28 mouse cellular contexts compared by ENCODE assay signal in the genomic region with DNA sequence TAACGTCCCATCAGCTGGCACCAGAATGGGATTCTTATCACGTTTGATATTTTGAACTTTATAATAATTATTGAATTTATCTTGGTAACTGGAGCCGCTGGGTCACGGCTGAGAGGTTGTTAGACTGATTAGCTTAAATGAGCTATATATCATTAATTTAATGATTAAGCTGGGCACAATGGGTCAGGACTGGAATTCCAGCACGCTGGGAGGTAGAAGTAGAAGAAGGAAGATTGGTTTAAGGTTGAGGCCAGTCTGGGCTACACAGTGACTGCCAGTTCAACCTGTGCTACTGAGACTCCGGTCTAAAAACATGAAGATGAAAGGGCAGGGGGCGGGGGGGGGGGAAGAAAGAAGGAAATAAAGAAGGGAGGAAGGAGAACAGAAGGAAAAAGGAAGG. TPM values are rescaled to one million over a fixed set of nuclear protein-coding genes. Genes with fewer than 3 reads are reported as not detected.
"Had no signal": no experiment of that assay in that cellular context is flagged by ENCODE, and none has a peak within 500 bp of the region (broad histone marks: within the 10 kb centered on the region; RNA-seq: fewer than 3 reads in every experiment).

No protein-coding gene starts in this region.

- ATAC-seq: inflammation-experienced regulatory T-cells, adult 6 months; liver, embryonic 12.5 days; midbrain, embryonic 13.5 days; midbrain, embryonic 16.5 days had no signal

- H3K9ac ChIP-seq: limb, embryonic 13.5 days; liver, embryonic 12.5 days; liver, embryonic 15.5 days; lung, embryonic 15.5 days; midbrain, embryonic 13.5 days; neural tube, embryonic 13.5 days had no signal

- H3K4me3 ChIP-seq: layer of hippocampus, adult 2 months; limb, embryonic 10.5 days; limb, embryonic 13.5 days; liver, embryonic 12.5 days; liver, embryonic 15.5 days; lung, embryonic 15.5 days; megakaryocyte, embryonic 14.5 days; midbrain, embryonic 10.5 days; midbrain, embryonic 13.5 days; myocyte; neural tube, embryonic 13.5 days had no signal

- H3K4me2 ChIP-seq: limb, embryonic 13.5 days; liver, embryonic 12.5 days; liver, embryonic 15.5 days; lung, embryonic 15.5 days; midbrain, embryonic 13.5 days; neural tube, embryonic 13.5 days had no signal

- H3K27ac ChIP-seq: layer of hippocampus, adult 2 months; limb, embryonic 10.5 days; limb, embryonic 13.5 days; liver, embryonic 12.5 days; liver, embryonic 15.5 days; lung, embryonic 15.5 days; midbrain, embryonic 10.5 days; midbrain, embryonic 13.5 days; neural tube, embryonic 13.5 days; stomach, postnatal 0 days had no signal

- H3K27me3 ChIP-seq: limb, embryonic 13.5 days; lung, embryonic 15.5 days; midbrain, embryonic 13.5 days; neural tube, embryonic 13.5 days had no signal

- H3K4me1 ChIP-seq: limb, embryonic 10.5 days; limb, embryonic 13.5 days; liver, embryonic 12.5 days; liver, embryonic 15.5 days; lung, embryonic 15.5 days; megakaryocyte, embryonic 14.5 days; midbrain, embryonic 10.5 days; midbrain, embryonic 13.5 days; neural tube, embryonic 13.5 days had no signal

- H3K9me3 ChIP-seq: limb, embryonic 10.5 days; limb, embryonic 13.5 days; liver, embryonic 12.5 days; liver, embryonic 15.5 days; lung, embryonic 15.5 days; megakaryocyte, embryonic 14.5 days; midbrain, embryonic 10.5 days; midbrain, embryonic 13.5 days; neural tube, embryonic 13.5 days had no signal

- H3K36me3 ChIP-seq: limb, embryonic 10.5 days; limb, embryonic 13.5 days; liver, embryonic 12.5 days; liver, embryonic 15.5 days; lung, embryonic 15.5 days; midbrain, embryonic 10.5 days; midbrain, embryonic 13.5 days; neural tube, embryonic 13.5 days had no signal

- DNase-seq: layer of hippocampus, adult 9-11 months; liver; lung, adult 18-20 months; lung, postnatal 10 days; lung, postnatal 36 days; thymus, adult 2 months; thymus, postnatal 14 days; thymus, postnatal 4 days had no signal

RNA-seq across cellular contexts. Expression of gene Muc3, which starts 22.4 kb away (rescaled TPM):
- total RNA-seq: layer of hippocampus, adult 2 months; layer of hippocampus, postnatal 25 days; left cerebral cortex, adult 18-20 months; left cerebral cortex, postnatal 25 days; monocyte, adult 5-6 weeks; neutrophil, adult 5-6 weeks had no signal
- polyA plus RNA-seq: inflammation-experienced regulatory T-cells, adult 6 months; limb, embryonic 10.5 days; limb, embryonic 13.5 days; liver, embryonic 12.5 days; liver, embryonic 15.5 days; lung, embryonic 15.5 days; midbrain, embryonic 10.5 days; midbrain, embryonic 13.5 days; midbrain, embryonic 16.5 days; myocyte; neural tube, embryonic 13.5 days; stomach, embryonic 14.5 days had no signal

RNA-seq across cellular contexts. Expression of gene Muc3a, which starts 40.7 kb away (rescaled TPM):
- total RNA-seq: monocyte, adult 5-6 weeks had no signal
- polyA plus RNA-seq: limb, embryonic 10.5 days; limb, embryonic 13.5 days; midbrain, embryonic 10.5 days; midbrain, embryonic 13.5 days; myocyte had no signal
